Mouse (Mus musculus) gonadal fat pad, adult 2 months (tissue): ENCODE measurements around the gene H1f0. TPM values are rescaled to one million over a fixed set of nuclear protein-coding genes. Genes with fewer than 3 reads are reported as not detected.

Experiments
- DNase-seq: peaks from one replicate; pipeline ENCODE4 v3.0.0-alpha.2; 2012; ENCODE audit warnings: low read depth
- polyA plus RNA-seq: library from polyadenylated mRNA; depleted of rRNA; stranded (reverse); fragments of >200 nt; gene quantifications from 2 replicates; pipeline ENCODE4 v1.2.3, GENCODE M21; 2012; rRNA removed

The H1f0 gene
- 71.6 and 91.7 TPM in 2 replicates for polyA plus RNA-seq

DNA sequence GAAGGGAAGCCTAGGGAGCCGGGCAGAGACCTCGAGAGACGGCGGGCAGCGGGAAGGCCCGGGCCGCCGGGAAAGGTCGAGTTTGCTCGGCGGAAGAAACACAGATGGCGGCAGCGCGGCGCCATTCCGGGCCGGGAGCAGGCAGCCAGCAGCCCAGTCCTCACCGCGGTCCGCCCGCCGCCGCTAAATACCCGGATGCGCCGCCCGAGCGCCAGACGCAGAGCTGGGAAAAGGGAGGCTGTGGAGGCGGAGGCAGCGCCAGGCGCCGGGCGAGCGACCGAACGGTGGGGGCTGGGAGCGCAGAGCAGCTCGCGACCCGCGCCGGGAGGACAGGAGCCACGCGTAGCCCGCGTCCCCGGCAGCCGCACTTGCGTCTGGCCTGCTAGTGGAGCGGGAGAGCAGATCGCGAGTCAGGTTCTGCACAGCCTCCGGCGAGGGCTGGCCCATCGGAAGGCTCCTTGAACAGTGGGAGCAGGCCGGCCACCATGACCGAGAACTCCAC, at the start of gene H1f0:
TSS of gene H1f0 (plus strand) at position 214 of the 502 bp plus-strand sequence.
- DNase-seq, result no peak

GRCm38 (mm10) chr15:78978875-78979274, 49.4 kb upstream of the H1f0 start:
- DNase-seq, result no peak

GRCm38 (mm10) chr15:78980084-78980483, 48.2 kb upstream of the H1f0 start:
- no peak for DNase-seq

DNA sequence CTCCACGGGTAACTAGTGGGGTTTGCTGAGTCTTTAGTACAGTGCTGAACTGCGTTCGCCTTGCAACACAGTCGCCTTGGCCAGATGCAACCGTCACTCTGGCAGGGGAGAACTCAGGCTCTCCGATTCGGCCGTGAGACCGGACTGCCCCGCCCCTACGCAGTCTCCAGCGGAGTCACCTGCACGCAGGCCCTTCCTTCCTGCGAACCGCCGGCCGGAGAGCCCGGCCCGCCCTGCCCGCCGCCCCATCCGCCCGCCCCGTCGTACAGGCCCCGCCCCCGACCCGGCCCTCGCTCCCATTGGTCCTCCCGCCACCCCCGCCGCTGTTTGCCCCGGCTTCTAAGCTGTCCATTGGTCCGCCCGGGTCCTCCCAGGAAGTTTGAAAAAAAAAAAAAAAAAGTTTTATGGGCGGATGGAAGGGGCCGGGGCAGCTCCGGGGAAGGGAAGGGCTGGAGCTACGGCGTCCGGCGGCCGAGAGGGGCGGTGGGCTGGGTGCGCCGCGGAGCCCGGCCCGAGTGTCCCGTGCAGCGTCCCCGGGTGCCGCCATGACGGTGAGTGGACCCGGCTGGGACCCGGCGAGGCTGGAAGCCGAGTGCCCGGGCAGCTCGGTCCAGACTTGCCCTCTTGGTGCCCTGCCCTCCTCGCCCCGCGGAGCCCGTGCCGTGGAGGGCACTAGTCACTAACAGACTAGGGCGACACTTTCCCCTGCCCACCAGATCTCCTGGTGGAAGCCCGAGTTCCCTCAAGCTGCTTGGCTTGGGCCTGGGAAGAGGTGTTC, 45.4 kb upstream of the H1f0 start:
- peak; percentile 44 for DNase-seq

- no peak for DNase-seq
Measured at GRCm38 (mm10) chr15:78983436-78984285, 44.6 kb upstream of the H1f0 start.

DNA sequence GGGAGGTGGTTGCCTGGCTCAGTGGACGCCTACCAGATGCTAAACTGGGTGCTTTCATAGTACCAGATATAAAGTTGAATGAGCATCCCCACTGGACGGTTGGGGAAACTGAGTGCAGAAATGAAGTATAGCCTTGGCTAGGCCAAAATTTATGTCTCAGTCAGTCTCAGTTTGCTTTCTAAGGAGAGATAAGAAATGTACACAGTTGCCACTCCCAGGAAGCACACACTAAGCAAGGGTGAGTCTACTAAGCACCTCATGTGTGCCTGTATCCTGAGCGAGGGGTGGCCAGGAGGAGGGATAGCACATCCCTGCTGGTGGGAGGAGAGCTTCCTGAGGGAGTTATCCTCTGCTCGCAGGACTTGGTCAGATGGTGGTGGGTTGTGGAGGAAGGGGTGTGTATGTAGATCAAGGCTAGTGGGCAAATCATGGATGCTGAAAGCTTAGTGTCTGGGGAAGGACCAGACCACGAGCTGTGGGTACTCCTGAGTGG, 43.9 kb upstream of the H1f0 start:
- DNase-seq, result no peak

GRCm38 (mm10) chr15:78986536-78987220, 41.6 kb upstream of the H1f0 start:
- DNase-seq, result no peak

DNA sequence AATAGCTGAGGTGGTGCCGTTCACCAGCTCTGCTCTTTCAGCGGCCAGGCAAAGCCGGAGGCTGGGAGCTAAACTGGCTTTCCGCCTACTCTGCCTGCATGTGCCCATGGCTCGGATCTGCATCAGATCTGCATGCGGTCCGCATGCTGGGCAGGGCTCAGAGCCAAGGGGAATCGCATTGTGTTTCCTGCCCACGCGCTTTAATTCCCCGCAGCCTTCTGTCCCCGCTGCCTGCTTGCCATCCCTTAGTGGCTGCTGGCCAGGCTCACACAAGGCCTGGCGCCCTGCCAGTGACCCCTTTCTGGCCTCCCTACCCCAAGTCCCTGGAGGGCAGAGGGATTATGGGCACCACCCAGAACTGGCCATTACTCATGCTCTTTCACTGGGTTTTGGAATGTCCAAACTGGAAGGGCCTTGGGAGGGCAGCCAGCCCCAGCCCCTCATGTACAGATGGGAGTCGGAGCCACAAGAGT, 39.7 kb upstream of the H1f0 start:
- no peak for DNase-seq

DNA sequence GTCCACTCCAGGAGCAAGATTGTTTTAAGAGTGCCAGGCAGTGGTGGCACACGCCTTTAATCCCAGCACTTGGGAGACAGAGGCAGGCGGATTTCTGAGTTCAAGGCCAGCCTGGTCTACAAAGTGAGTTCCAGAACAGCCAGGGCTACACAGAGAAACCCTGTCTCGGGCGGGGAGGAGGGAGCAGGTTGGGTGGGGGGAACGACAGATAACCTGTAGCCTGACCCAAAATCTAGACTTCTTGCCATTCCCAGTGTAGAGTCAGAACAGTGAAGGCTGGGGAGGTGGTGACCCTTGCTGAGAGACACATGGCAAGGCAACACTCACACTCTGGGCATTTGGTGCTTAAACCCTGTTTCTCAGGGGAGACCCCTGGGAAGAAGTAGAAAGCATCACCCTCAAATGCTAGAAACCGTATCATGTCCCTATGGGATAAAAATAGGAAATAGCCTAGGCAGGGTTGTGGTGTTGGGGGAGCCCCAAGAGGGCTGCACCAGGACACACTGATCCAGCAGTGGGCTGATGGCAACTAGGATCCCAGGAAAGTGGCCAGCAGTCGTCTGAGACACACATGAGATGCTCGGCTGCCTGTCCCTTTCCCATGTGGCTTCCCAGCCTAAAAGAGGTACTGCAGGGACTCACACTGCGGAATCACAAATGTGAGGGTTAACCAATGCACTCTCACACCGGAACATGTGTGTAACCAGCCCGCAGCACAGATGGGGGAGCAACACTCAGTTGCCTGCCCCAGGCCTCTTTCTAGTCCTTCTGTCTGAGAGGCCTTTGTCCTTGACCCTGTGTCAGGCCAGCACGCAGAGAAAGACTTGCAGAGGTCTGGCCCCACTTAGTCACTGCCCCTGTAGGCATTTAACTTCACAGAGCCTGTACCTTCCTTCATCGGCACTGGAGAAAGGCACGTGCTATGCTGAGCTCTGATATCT, 38.8 kb upstream of the H1f0 start:
- no peak for DNase-seq

DNA sequence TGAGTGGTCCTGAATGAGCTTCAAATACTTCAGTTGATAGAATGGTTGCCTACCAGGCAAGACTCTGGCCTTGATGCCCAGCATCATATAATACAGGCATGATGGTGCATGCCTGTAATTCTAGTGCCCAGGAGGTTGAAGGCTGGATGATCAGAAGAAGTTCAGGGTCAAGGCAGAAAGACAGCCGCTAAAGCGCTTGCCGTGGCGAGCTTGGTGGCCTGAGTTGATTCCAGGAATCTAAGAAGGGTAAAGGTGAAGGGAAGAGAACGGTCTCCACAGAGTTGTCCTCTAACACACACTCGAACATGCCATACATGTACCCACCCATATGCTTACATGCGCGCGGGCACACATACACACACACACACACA, 38.2 kb upstream of the H1f0 start:
- no peak for DNase-seq

DNA sequence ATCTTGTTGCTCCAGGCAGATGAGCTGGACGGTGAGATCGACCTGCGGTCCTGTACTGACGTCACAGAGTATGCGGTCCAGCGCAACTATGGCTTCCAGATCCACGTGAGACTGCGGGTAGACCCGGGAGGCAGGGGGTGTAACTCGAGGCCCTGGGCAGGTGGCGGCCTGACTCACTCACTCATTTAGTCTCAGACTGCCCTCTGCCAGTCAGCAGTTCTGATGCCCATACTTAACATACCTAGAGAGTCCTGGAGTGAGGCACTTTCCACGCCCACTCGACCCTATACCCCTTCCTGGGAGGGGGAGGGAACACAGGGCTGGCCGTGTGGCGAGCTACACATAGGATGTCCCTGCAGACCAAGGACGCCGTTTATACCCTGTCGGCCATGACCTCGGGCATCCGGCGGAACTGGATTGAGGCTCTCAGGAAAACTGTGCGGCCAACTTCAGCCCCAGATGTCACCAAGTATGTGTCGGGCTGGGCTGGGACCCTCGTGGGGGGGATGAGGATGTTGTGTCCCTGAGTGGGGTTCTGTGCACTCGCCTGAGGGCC, 37.2 kb upstream of the H1f0 start:
- no peak for DNase-seq

DNA sequence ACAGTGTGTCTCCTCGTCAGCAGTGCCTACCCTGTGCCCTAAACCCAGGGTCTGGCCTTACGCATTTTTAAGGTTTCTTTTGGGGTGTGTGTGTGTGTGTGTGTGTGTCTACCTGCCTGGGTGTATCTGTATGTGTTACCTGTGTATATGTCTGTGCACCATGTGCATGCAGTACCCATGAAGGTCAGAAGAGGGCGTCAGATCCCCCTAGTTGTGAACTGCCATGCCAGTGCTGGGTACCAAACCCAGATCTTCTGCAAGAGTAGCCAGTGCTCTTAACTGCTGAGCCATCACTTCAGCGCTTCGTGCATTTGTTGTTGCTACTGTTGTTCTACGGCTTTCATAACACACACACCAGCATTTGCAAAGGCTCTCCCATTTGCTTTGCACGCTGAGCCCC, 36.0 kb upstream of the H1f0 start:
- no peak for DNase-seq

- no peak for DNase-seq
Measured at GRCm38 (mm10) chr15:78992925-78993324, 35.3 kb upstream of the H1f0 start.

GRCm38 (mm10) chr15:78995916-78996315, 32.3 kb upstream of the H1f0 start:
- DNase-seq, result no peak

DNA sequence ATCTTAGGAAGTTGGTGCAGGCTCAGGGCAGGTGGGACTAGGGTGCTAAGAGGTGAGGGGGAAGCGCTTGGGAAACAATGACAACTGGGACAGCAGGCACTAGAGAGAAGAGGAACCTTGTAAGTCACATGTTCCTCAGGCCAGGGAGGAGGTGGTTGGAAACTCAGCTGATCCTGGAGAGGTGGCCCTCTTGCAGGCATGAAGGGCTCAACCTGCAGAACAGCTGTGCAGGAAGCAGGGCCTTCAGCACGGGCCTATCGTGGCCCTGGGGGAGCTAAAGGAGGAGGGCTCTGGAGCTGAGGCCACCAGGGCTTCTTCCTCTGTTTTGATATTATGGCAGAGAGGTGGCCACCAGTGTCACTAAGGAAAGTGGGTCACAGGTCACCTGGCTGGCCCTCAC, 31.6 kb upstream of the H1f0 start:
- DNase-seq, result no peak

- no peak for DNase-seq
Measured at GRCm38 (mm10) chr15:78998348-78998747, 29.9 kb upstream of the H1f0 start.

DNA sequence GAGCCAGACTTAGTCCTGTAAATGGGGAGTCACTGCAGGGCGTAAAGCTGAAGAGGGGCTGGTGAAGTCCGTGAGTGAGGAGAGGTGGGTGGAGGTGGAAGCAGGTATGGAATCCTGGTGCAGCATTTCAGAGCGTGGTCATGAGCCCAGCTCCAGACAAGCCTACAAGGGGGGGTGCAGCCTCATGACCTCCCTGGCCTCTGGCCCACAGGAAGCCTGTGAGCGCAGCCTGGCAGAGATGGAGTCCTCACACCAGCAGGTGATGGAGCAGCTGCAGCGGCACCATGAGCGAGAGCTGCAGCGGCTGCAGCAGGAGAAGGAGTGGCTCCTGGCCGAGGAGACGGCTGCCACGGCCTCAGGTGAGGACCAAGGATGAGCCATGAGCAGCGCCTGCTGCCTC, 28.7 kb upstream of the H1f0 start:
- DNase-seq, result no peak

DNA sequence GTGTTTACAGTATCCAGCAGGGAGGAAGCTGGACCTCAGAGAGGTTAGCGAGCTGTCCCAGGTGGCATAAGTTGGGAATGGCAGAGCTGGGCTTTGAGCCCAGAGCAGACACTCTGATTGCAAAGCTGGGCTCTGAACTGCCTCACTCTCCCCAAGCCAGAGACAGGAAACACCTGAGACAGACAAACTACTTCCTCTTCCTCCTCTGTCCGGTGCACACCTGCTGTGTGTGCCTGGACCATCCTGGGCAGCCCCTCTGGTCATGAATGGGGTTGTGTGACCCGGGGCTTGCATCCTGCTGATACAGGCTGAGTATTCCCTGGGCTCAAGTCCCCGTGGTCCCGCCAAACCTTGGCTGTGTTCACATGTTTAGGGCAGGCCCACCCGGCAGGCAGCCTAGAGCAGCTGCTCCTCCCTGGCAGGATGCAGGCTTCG, 27.9 kb upstream of the H1f0 start:
- DNase-seq, result no peak

GRCm38 (mm10) chr15:79001559-79001958, 26.7 kb upstream of the H1f0 start:
- DNase-seq, result no peak

- no peak for DNase-seq
Measured at GRCm38 (mm10) chr15:79002036-79002435, 26.2 kb upstream of the H1f0 start.
